ENCODE assay signal across 15 mouse cellular contexts in genomic region chr14:45092327-45092726, GRCm38 (mm10).
DNase-seq lines count a peak whose midpoint lies in the region; ATAC-seq lines count a peak whose summit lies in the region.
"Had no signal": no experiment of that assay in that cellular context is flagged by ENCODE, and none has a peak within 500 bp of the region (broad histone marks: within the 10 kb centered on the region; RNA-seq: fewer than 3 reads in every experiment).

No protein-coding gene starts in this region.

- DNase-seq in heart, adult 11 months, result peak; percentile 80
- no peak for DNase-seq in heart, adult 8-10 months (ENCODE audit: low spot score)
- DNase-seq in CD4-positive, CD25-positive, alpha-beta regulatory T cell, adult 2 months (ENCODE audit: low read depth, low spot score), result peak; percentile 63
- DNase-seq in right cerebral cortex, adult 18-20 months, result no peak
- no peak for DNase-seq in cerebellum, postnatal 10 days
- DNase-seq: adrenal gland, adult 2 months; cerebellum, adult 11-12 months; left cerebral cortex, postnatal 4 days; lung, embryonic 14.5 days; thymus, adult 18-20 months had no signal

- ATAC-seq in common myeloid progenitor, adult 5-6 weeks (replicated peaks; ENCODE audit: low read depth, poor library complexity, severe bottlenecking), result peak; percentile 96
- peak; percentile 96 for ATAC-seq in monocyte, adult 5-6 weeks (replicated peaks; ENCODE audit: insufficient number of reproducible peaks, low FRiP score, low TSS enrichment, poor library complexity, severe bottlenecking)
- no peak for ATAC-seq in erythroid progenitor cell, adult 5-6 weeks (replicated peaks; ENCODE audit: low FRiP score, poor library complexity, severe bottlenecking)
- ATAC-seq: forebrain, embryonic 15.5 days; intestine, embryonic 15.5 days had no signal

Comparison
In these comparisons a context has a peak if more than half of its experiments do, and no peak if none do; other contexts are left out.
1. DNase-seq: peak in heart, adult 11 months (single experiment) and CD4-positive, CD25-positive, alpha-beta regulatory T cell, adult 2 months (single experiment); none in heart, adult 8-10 months (single experiment), right cerebral cortex, adult 18-20 months (single experiment) and cerebellum, postnatal 10 days (0 of 2).